Mouse (Mus musculus): Measurements from ENCODE around the gene Inca1. TPM values are rescaled to one million over a fixed set of nuclear protein-coding genes. Genes with fewer than 3 reads are reported as not detected.

The Inca1 gene
- total RNA-seq, 2 experiments from 2014 or later = 2.9 to 5.0 TPM

- H3K4me3 ChIP-seq = no peak overlapping the region
- peak; percentile 39 for TF ChIP-seq CTCF (conservative IDR thresholded peaks at IDR 0.05)
- no peak overlapping the region for H3K27ac ChIP-seq
- no peak for DNase-seq (ENCODE audit: low spot score in 2 of 2)
Observed at GRCm38 (mm10) chr11:70697376-70697775, 2.6 kb downstream of the Inca1 start.

- TF ChIP-seq CTCF (conservative IDR thresholded peaks at IDR 0.05) = no peak
- Histone ChIP-seq H3K27ac (peak overlapping the region; percentile 61), H3K4me3 (no peak overlapping the region)
- DNase-seq (ENCODE audit: low spot score in 2 of 2) = peak; percentile 65 to 68
Observed at GRCm38 (mm10) chr11:70693504-70693903, 6.5 kb downstream of the Inca1 start.

- TF ChIP-seq CTCF (conservative IDR thresholded peaks at IDR 0.05) = no peak
- H3K4me3 ChIP-seq = no peak overlapping the region
- H3K27ac ChIP-seq = peak overlapping the region; percentile 100
- DNase-seq (ENCODE audit: low spot score in 2 of 2) = no peak
Observed at GRCm38 (mm10) chr11:70689578-70689977, 10.4 kb downstream of the Inca1 start.

- peak overlapping the region; percentile 100 for H3K27ac ChIP-seq
- peak overlapping the region; percentile 94 for H3K4me3 ChIP-seq
- no peak for DNase-seq (ENCODE audit: low spot score in 2 of 2)
- no peak for TF ChIP-seq CTCF (conservative IDR thresholded peaks at IDR 0.05)
Observed at GRCm38 (mm10) chr11:70688372-70688771, 11.6 kb downstream of the Inca1 start.

GRCm38 (mm10) chr11:70687601-70688199 is 12.3 kb downstream of the Inca1 start, which contains the start of gene Camta2:
Camta2 (minus strand) TSS chr11:70688105.
- peak; percentile 81 for TF ChIP-seq CTCF (conservative IDR thresholded peaks at IDR 0.05)
- peak; percentile 84 to 89 for DNase-seq (ENCODE audit: low spot score in 2 of 2)
- Histone ChIP-seq H3K27ac (peak within 1 kb of the TSS; percentile 100), H3K4me3 (peak within 1 kb of the TSS; percentile 94)

GRCm38 (mm10) chr11:70686901-70687566 is 12.9 kb downstream of the Inca1 start:
- no peak for TF ChIP-seq CTCF (conservative IDR thresholded peaks at IDR 0.05)

GRCm38 (mm10) chr11:70683640-70684039 is 16.3 kb downstream of the Inca1 start:
- no peak for DNase-seq (ENCODE audit: low spot score in 2 of 2)
- Histone ChIP-seq H3K27ac (peak overlapping the region; percentile 100), H3K4me3 (peak overlapping the region; percentile 23; the same call in 1 of the 2 replicates)
- no peak for TF ChIP-seq CTCF (conservative IDR thresholded peaks at IDR 0.05)

More at GRCm38 (mm10) chr11:70686901-70687566, 12.9 kb downstream of the Inca1 start:
- H3K4me3 ChIP-seq = peak overlapping the region; percentile 94
- peak overlapping the region; percentile 100 for H3K27ac ChIP-seq
- DNase-seq (ENCODE audit: low spot score in 2 of 2) = peak; percentile 70 to 71

- Histone ChIP-seq H3K27ac (peak overlapping the region; percentile 100), H3K4me3 (peak overlapping the region; percentile 9; the same call in 1 of the 2 replicates)
- TF ChIP-seq CTCF (conservative IDR thresholded peaks at IDR 0.05) = peak; percentile 65
- no peak for DNase-seq (ENCODE audit: low spot score in 2 of 2)
Observed at GRCm38 (mm10) chr11:70681897-70682581, 17.9 kb downstream of the Inca1 start.

GRCm38 (mm10) chr11:70681170-70681569 is 18.8 kb downstream of the Inca1 start:
- no peak for TF ChIP-seq CTCF (conservative IDR thresholded peaks at IDR 0.05)
- DNase-seq (ENCODE audit: low spot score in 2 of 2) = no peak
- H3K4me3 ChIP-seq = no peak overlapping the region
- H3K27ac ChIP-seq = peak overlapping the region; percentile 68

GRCm38 (mm10) chr11:70679894-70680293 is 20.1 kb downstream of the Inca1 start:
- no peak overlapping the region for H3K4me3 ChIP-seq
- H3K27ac ChIP-seq = peak overlapping the region; percentile 24; the same call in 1 of the 2 replicates
- no peak for DNase-seq (ENCODE audit: low spot score in 2 of 2)
- no peak for TF ChIP-seq CTCF (conservative IDR thresholded peaks at IDR 0.05)

GRCm38 (mm10) chr11:70679361-70679760 is 20.6 kb downstream of the Inca1 start:
- DNase-seq (ENCODE audit: low spot score in 2 of 2) = no peak
- H3K4me3 ChIP-seq = no peak overlapping the region
- peak overlapping the region; percentile 24; the same call in 1 of the 2 replicates for H3K27ac ChIP-seq
- TF ChIP-seq CTCF (conservative IDR thresholded peaks at IDR 0.05) = no peak

GRCm38 (mm10) chr11:70678576-70678975 is 21.4 kb downstream of the Inca1 start:
- no peak for DNase-seq (ENCODE audit: low spot score in 2 of 2)
- peak overlapping the region; percentile 46; the same call in 1 of the 2 replicates for H3K27ac ChIP-seq
- H3K4me3 ChIP-seq = no peak overlapping the region
- no peak for TF ChIP-seq CTCF (conservative IDR thresholded peaks at IDR 0.05)

GRCm38 (mm10) chr11:70678092-70678491 is 21.9 kb downstream of the Inca1 start:
- Histone ChIP-seq H3K4me3 (no peak overlapping the region), H3K27ac (peak overlapping the region; percentile 46; the same call in 1 of the 2 replicates)
- DNase-seq (ENCODE audit: low spot score in 2 of 2) = no peak
- TF ChIP-seq CTCF (conservative IDR thresholded peaks at IDR 0.05) = no peak
